Mouse (Mus musculus): Measurements from ENCODE around the gene Peli3. TPM values are rescaled to one million over a fixed set of nuclear protein-coding genes. Genes with fewer than 3 reads are reported as not detected.

The Peli3 gene
- 7.8 and 8.6 TPM in 2 replicates for polyA plus RNA-seq (2021; fragmentation: Nextera tagmentation)
- long read RNA-seq, experiment 1, full-length matches to known transcripts, result 17 of 30 reads
- long read RNA-seq, experiment 1, partial matches to known transcripts, result 1 of 30 reads
- long read RNA-seq, experiment 1, other reads (novel, unspliced or antisense), result 12 of 30 reads
- long read RNA-seq, experiment 2, full-length matches to known transcripts, result 54 of 100 reads
- long read RNA-seq, experiment 2, partial matches to known transcripts, result 35 of 100 reads
- long read RNA-seq, experiment 2, other reads (novel, unspliced or antisense), result 11 of 100 reads

GRCm38 (mm10) chr19:4942551-4943252 lies at the start of gene Peli3:
Peli3 (minus strand) TSS chr19:4943127.

DNA sequence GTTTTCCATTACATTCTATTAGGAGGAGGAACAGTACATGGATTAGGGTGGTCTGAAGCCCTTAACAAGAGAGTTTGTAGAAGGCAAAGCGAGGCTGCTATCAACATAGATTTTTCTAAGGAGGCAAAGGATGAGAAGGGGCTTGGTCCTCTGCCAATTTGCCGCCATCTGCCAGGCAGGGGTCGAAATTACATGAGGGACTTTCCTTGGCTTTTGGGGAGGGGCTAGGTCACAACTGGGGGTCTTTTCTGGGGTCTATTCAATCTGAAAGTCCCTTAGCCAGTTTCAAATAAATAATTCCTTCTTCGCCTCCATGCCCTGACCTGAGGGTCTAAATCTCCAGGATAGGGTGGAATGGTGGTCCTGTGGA lies 47.3 kb upstream of the Peli3 start, which contains the start of gene Npas4:
Gene Npas4 (minus strand): TSS at position 61 of the 370 bp plus-strand sequence.

DNA sequence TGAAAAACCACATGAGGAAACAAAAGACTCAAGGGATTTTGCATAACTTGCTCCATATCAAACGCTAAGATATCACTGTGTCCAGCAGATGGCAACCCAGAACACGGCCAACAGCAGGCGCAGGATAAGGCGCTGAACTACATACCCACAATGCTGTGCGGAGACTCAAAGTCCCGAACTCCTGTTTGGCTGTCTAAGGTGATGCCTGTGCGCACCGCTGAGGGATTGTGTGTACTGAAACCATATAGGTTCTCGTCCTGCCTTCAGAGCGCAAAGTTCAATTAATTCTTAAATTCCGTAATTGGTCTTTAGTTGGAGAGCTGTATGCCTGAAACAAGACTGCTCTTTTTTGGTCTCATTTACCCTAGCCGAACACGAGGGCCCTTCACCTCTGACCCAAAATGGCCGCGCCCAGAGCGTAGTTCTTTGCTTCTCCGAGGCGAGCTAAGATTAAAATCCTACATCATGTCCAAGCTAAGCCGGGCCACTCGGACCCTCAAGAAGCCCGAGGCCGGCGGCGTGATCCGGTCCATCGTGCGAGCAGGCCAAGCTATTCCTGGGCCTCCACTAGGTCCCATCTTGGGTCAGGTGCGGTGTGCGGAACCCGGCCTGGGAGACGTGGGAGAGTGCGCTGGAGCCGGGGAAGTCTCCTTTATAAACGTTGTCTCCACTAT lies 19.1 kb upstream of the Peli3 start, which contains the start of gene Mrpl11:
Gene Mrpl11 (plus strand): TSS at position 220 of the 674 bp plus-strand sequence.

DNA sequence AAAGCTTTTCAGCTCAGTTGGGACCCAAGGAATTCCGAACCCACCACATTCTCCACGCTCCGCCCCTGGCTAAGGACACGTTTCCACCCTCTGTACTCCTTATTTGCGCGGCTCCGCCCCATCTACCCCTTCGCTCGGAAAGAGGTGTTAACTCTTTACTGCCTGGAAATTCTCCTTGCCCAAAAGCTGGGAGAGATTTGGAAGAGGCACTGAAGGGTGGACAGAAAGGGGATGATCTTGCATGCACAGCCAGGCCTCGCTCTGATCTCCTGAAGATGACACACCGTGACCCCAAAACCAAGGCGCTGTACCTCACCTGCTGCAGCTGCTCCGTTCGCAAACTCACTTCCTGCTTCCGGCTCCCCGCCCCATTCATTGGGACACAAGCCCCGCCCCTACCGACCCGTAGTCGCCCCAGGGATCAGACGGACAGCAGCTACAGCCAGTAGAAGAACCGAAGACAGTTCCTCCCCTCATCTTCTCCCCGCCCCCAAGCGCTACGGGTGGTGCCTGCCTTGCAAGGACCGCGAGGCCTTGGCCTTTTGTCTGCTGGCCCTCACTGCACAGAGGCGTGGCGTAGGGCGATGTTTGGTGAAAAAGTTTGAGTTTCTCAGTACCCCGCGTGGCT lies 14.9 kb downstream of the Peli3 start, which contains the start of gene Dpp3:
Gene Dpp3 (minus strand): TSS at position 384 of the 628 bp plus-strand sequence.

GRCm38 (mm10) chr19:4905979-4906794 lies 36.7 kb downstream of the Peli3 start, which contains the start of gene Bbs1:
Bbs1 (minus strand) TSS chr19:4906628.

Other genes starting within 250 kb of the Peli3 start
- gene Gm960, start 244.5 kb downstream of the Peli3 start, polyA plus RNA-seq (2021; fragmentation: Nextera tagmentation), result 2.7 and 3.9 TPM in 2 replicates
- gene Sptbn2, start 232.0 kb downstream of the Peli3 start, polyA plus RNA-seq (2021; fragmentation: Nextera tagmentation), result 53.6 and 65.0 TPM in 2 replicates
- gene Rbm4b, start 186.6 kb downstream of the Peli3 start, polyA plus RNA-seq (2021; fragmentation: Nextera tagmentation), result 25.3 and 27.5 TPM in 2 replicates
- 25.9 and 31.1 TPM in 2 replicates for gene Rbm4, start 149.2 kb downstream of the Peli3 start, polyA plus RNA-seq (2021; fragmentation: Nextera tagmentation)
- 6.4 and 9.5 TPM in 2 replicates for gene Gm21992, start 131.5 kb downstream of the Peli3 start, polyA plus RNA-seq (2021; fragmentation: Nextera tagmentation)
- 8.9 and 10.8 TPM in 2 replicates for gene Rbm14, start 131.5 kb downstream of the Peli3 start, polyA plus RNA-seq (2021; fragmentation: Nextera tagmentation)
- 41.3 and 45.9 TPM in 2 replicates for gene Ccs, start 103.8 kb downstream of the Peli3 start, polyA plus RNA-seq (2021; fragmentation: Nextera tagmentation)
- 1.6 and 1.7 TPM in 2 replicates for gene Ccdc87, start 103.8 kb downstream of the Peli3 start, polyA plus RNA-seq (2021; fragmentation: Nextera tagmentation)
- 112 TPM in 2 replicates for gene Ctsf, start 88.0 kb downstream of the Peli3 start, polyA plus RNA-seq (2021; fragmentation: Nextera tagmentation)
- 0.69 and 1.2 TPM in 2 replicates for gene Actn3, start 65.2 kb downstream of the Peli3 start, polyA plus RNA-seq (2021; fragmentation: Nextera tagmentation)
- 9.4 and 11.3 TPM in 2 replicates for gene Zdhhc24, start 64.5 kb downstream of the Peli3 start, polyA plus RNA-seq (2021; fragmentation: Nextera tagmentation)
- gene Bbs1, start 36.5 kb downstream of the Peli3 start, polyA plus RNA-seq (2021; fragmentation: Nextera tagmentation), result 10.9 and 14.6 TPM in 2 replicates
- gene Dpp3, start 14.8 kb downstream of the Peli3 start, polyA plus RNA-seq (2021; fragmentation: Nextera tagmentation), result 20.4 and 22.2 TPM in 2 replicates
- 144 and 145 TPM in 2 replicates for gene Mrpl11, start 19.0 kb upstream of the Peli3 start, polyA plus RNA-seq (2021; fragmentation: Nextera tagmentation)
- 5.2 and 8.9 TPM in 2 replicates for gene Npas4, start 47.2 kb upstream of the Peli3 start, polyA plus RNA-seq (2021; fragmentation: Nextera tagmentation)
- 8.2 and 8.5 TPM in 2 replicates for gene Slc29a2, start 80.7 kb upstream of the Peli3 start, polyA plus RNA-seq (2021; fragmentation: Nextera tagmentation)
- 149 and 162 TPM in 2 replicates for gene B4gat1, start 95.7 kb upstream of the Peli3 start, polyA plus RNA-seq (2021; fragmentation: Nextera tagmentation)
- gene AC124502.3, start 95.8 kb upstream of the Peli3 start, polyA plus RNA-seq (2021; fragmentation: Nextera tagmentation), result 2.2 and 2.6 TPM in 2 replicates
- gene Brms1, start 98.2 kb upstream of the Peli3 start, polyA plus RNA-seq (2021; fragmentation: Nextera tagmentation), result 27.0 and 31.7 TPM in 2 replicates
- gene Rin1, start 107.4 kb upstream of the Peli3 start, polyA plus RNA-seq (2021; fragmentation: Nextera tagmentation), result 21.3 TPM in 2 replicates
- gene Cd248, start 125.0 kb upstream of the Peli3 start, polyA plus RNA-seq (2021; fragmentation: Nextera tagmentation), result 2.0 and 3.4 TPM in 2 replicates
- gene Tmem151a, start 142.4 kb upstream of the Peli3 start, polyA plus RNA-seq (2021; fragmentation: Nextera tagmentation), result 118 and 149 TPM in 2 replicates
- gene Yif1a, start 145.4 kb upstream of the Peli3 start, polyA plus RNA-seq (2021; fragmentation: Nextera tagmentation), result 46.2 and 52.4 TPM in 2 replicates
- gene Cnih2, start 155.4 kb upstream of the Peli3 start, polyA plus RNA-seq (2021; fragmentation: Nextera tagmentation), result 84.4 and 102 TPM in 2 replicates
- gene Rab1b, start 163.9 kb upstream of the Peli3 start, polyA plus RNA-seq (2021; fragmentation: Nextera tagmentation), result 152 and 166 TPM in 2 replicates
- 12.8 and 13.5 TPM in 2 replicates for gene Klc2, start 175.4 kb upstream of the Peli3 start, polyA plus RNA-seq (2021; fragmentation: Nextera tagmentation)